Mouse (Mus musculus) left cerebral cortex, adult 18-20 months (tissue): ENCODE measurements around the gene Rnf4. TPM values are rescaled to one million over a fixed set of nuclear protein-coding genes. Genes with fewer than 3 reads are reported as not detected.

Experiments
- DNase-seq, 2 experiments: peaks; one replicate each; pipeline ENCODE4 v3.0.0; 2021 to 2022; ENCODE audit warnings: low spot score in 2 of 2, mixed read lengths in 1 of 2
- total RNA-seq, 2 experiments: library from RNA; stranded (reverse); gene quantifications; 2 replicates each; pipeline ENCODE4 v1.2.3; 2021

Rnf4 gene
- total RNA-seq, 2 experiments from 2014 or later = 88.0 to 89.5 TPM

DNA sequence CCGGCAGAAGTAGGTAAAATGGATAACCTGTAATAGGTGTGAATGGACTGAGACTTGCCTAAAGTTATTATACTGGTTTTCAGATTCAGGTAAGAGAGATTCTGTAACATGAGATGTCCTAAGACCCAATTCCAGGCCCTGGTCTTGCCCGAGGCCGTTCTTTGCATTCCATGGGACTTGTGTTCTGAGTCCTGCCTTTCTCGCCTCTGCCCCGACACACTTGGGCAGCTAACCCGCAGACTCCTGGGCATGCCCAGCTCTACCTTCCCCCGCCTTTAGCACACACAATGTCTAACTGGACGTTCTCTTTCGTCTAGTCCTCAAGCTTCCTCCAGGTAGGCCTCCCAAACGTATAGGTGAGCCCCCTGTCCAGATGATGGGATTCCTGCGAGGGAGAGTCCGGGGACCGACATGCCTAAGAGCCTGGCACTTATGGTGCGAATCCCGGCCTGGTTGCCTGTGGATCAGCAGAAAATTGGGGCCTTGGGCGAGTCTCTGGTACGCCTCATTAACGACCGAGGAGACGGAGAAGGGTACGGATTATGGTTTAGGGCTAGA is 471 bp upstream of the Rnf4 start:
- no peak for DNase-seq

DNA sequence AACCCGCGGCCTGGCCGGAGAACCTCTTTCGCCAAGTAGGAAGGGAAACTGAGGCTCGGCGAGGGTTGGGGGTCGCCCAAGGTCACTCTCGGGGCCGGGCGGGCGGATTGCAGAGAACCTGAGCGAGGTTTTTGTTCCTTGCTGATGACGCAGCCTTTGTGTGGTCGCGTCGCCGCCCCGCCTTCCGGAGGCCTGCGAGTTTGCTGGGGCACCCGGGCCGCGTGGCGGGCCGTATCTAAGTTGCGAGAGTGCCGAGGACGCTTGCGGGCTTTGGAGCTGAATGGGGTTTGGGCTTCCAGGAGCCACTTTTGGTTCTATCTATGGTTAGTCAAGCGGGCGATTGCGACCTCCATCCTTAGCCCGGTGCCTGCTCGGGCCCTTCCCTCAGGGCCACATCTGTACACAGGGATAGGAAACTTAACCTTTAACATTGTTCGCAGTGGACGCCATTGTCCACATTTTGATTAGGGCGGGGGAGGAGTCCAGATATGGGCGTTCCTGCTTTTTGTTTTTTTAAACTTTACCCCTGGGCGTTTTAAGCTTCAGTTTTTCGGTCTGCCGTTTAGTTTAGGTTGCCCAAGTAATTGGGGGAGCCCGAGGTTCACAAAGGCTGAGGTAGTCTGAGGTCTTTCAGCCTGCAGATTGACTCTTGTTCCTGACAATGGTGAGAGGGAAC is 824 bp downstream of the Rnf4 start:
- peak; percentile 21 to 35 for DNase-seq

DNA sequence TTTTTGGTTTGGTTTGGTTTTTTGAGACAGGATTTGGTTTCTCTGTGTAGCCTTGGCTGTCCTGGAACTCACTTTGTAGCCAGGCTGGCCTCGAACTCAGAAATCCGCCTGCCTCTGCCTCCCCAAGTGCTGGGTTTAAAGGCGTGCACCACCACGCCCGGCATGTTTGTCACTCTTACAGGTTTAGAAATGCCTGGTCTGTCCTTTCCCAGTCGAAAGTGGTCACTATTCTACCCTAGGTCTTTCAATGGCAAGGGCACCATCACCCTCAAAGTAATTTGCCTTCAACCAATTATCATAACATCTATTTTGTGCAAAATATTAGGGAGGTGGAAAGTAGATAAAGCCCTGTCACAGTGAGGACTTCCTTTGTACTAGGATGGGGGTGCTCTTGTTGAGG is 4.2 kb downstream of the Rnf4 start:
- DNase-seq = no peak

DNA sequence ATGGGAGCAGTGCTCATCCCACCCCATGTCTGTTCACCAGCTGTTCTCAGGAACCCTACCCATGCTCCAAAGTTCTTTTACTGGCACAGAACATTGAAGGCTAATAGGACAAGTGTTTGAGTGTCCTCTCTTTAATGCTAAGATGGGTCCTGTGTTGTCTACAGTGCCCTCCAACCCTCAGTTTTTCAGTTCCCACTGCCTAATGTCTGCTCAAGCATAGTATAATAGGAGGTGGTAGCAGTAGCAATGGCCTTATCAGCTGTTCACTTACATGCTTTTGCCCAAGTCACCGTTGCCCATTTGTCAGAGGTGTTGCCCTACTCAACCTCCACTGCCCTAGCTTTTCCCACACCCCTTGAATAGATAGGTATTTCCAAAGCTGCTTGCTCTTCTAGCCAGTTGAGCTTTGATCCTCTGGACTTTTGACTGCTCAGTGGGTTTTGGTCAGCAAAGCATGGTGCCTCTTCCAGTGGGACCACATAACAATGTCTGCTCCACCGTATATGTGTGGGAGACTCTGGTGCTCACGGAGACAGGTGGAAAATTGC is 16.1 kb downstream of the Rnf4 start:
- no peak for DNase-seq

DNA sequence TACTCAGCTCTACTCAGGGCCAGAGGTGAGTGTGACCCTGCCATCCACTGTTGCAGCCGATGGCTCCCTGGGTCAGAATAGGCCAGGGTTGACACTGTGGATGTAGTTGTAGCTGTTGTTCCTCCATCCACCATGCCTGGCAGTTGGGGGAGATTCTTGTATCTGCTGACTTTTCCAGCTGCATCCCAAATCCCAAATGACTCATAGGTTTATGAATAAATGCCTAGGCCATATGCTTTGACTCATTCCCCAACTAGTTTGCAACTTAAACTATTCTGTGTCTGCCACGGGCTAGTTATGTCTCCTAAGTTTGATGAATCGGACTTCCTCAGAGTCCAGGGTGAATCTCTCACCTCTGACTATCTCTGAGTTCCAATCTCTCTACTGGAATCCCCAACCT is 24.2 kb downstream of the Rnf4 start:
- DNase-seq = no peak

DNA sequence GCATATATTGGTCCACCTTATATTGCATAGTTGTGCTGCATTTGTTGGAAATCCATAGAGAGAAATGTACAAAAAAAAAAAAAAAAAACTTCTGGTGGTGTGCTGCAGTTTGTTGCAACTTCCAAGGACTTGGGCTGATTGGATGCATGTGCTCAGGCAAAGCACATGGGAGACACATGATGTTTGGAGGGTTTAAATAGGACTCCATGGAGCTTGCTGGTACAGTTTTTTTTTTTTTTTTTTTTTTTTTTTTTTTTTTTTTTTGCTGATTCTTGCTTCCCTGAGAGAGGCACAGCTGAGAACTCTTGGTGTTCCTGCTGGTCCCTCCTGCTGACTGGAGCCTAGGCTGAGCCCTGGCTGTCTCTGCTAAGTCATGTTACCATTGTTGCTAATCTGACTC is 27.0 kb downstream of the Rnf4 start:
- no peak for DNase-seq

DNA sequence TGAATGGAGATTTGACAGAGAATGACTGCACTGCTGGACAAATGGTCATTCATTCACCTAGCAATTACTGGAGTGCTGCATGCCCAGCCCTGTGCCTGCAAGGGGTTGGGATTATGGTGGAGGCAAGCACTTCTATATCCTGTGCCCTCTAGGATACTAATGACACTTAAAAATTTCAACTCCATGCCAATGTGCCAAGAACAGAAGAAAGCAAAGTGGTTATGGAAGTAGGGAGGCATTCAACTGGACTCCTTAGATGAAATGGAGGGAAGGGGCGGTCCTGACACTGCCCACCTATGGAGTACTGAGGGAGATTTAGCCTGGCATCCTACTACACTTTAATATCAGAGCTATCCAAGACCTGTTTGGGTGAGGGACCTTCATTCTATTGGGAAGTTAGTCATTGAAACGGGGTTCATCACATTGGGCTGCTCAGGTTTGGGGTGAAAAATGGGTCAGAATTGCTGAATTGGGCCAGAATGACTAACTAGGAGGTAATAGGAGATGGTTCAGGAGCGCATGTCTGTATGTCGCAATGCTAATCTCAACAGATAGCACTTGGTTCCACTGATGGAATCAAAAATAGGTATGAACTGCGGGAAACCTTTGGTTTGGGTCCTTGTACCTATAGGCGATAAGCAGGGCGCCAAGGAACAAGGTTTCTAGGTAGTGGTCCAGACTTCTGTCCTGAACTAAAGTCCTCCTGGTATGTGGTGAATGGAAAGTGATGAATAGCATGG is 32.6 kb downstream of the Rnf4 start:
- DNase-seq = no peak

DNA sequence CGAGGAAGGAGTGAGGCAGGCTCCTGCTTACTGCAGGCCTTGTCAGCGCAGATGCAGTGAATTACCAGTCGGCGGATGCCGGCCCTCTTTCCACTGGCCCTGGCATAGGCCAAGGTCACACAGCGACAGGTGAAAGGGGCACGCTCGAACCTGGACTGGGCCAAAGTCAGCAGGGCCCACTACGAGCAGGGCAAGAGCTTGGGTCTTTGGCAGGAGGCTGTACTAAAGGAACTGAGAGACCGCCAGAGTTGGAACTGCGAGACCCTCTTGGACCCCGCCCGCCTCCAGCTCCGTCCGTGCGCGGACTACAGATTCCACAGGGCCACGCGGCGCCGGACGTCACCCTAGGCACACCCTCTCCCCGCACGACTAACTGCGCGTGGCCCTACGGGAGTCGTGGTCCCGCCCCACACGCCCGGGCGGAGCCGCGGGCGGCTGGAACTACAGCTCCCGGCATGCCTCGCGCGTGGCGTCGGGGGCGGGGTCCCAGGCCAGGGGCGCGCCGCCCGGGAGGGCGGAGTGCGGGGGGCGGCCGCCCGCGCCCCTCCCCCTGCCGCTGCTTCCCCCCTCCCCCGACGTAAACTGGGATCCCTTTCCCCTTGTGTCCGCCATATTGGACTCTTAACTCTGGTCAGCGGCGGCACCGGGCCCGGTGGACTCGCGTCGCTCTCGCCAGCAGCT is 33.4 kb downstream of the Rnf4 start, which contains the start of gene Fam193a:
Gene Fam193a (plus strand): TSS at position 593 of the 681 bp plus-strand sequence.
- DNase-seq = peak; percentile 97 to 99

DNA sequence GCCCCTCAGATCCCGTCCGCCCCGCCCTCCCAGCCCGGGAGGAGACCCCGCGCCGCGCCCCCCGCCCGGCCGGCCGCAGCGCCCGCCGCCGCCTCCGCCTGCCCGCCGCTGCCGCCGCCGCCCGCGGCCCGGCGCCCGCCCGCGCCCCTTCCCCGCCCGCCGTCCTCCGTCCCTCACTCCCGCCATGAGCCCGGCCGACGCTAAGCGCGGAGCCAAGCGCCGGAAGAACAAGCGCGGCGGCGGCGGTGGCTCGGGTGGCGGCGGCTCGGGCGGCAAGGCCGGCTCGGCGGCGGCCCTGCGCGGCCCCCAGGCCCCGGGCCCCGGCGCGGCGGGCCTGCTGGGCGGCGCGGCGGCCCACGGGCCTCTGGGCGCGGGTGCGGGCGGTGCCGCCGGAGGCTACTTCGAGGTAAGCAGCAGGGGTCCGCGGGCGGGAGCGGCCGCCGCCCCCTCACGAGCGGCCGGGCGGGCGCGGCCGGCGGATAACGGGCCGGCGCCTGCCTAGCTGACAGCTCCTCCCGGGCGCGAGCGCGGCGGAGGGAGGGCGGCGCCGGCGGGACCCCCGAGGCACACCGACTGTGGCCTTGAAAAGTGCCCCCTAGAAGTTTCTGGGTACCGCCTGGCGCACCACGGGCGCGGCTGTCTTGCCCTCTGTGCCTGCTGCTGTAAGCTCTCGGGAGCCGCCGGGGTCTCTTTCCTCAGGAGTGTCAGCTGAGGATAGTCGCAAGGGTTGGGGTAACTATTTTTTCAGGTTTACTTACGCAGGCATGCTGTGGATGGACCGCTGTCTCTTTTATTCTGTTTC is 34.1 kb downstream of the Rnf4 start:
- peak; percentile 12 to 29 for DNase-seq

DNA sequence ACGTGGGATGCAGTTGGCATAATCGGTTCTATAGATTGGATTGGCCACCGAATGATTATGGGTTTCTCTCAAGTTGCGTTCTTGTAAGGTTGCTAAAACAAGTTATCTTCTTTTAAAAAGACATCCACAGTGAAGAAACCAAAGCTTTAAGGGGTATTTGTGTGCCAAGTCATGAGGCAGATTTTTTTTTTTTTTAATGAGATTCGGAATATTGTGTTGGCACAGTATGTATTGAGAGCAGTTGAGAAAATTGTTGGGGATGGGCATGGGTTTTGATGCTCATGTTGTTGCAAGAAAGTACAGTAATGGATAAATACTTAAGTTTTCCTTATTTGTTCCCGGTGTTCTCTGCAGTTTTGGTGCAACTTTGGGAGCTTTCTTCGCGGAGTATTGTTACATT is 34.8 kb downstream of the Rnf4 start:
- no peak for DNase-seq

DNA sequence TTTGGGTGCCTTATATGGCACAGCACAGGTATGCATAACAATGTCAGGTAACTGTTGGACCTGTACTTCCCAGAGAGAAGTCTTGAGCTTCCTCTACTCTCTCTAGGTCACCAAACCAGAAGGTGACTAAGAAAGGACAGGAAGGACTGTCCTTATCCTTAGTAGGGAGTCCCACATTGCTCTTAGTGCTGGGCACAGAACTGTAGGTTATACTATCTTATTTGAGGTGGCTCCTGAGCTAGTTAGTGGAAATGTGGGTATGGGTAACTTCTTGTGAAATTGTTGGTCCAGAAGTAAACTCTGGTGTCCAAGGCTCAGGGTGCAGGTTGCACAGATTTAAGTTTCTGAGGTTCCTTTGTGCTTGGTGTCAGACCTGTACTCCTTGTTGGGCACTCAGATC is 36.1 kb downstream of the Rnf4 start:
- DNase-seq = no peak

DNA sequence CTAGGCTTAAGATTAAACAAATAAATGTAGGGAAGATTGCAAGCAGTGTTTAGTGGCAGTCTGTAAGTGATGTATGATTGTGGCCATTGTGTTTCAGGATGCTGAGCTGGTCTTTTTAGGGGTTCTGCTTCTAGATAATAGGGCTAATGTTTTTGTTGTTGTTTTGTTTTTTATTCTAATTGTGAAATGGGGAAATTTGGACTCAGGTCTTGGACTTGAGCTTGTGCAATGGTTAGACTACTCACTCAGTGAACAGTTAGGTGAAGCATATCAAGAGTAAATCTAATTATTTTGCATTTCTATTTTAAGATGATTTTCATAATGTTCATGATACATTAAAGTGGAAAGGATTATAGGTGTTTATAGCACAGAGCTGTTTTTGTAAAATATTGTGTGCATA is 36.5 kb downstream of the Rnf4 start:
- DNase-seq = no peak

DNA sequence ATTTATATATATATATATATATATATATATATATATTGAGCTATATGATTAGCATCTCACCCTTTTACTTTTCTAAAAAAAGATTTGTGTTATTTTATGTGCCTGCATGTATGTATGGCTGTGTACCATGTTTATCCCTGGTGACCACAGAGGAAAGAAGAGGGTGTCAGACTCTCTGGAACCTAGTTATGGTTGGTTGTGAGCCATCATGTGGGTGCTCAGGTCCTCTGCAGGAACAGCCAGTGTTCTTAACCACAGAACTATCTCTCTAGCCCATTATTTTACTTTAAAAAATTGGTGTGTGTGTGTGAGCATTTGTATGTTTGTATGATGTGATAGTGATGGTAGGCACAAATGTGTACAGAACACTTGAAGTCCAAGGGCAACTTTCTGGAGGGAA is 42.7 kb downstream of the Rnf4 start:
- DNase-seq = no peak

DNA sequence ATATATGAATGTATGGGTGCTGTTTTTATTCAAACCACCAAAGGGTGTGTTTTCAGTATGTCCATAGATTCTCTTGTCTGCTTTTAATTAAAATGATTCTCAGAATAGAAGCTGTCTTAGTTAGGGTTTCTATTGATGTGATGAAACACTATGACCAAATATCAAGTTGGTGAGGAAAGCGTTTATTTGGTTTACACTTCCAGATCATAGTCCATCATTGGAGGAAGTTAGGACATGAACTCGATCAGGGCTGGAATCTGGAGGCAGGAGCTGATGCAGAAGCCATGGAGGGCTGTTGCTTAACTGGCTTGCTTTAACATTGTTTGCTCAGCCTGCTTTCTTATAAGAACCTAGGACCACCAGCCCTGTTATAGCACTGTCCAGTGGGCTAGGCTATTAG is 45.6 kb downstream of the Rnf4 start:
- no peak for DNase-seq

DNA sequence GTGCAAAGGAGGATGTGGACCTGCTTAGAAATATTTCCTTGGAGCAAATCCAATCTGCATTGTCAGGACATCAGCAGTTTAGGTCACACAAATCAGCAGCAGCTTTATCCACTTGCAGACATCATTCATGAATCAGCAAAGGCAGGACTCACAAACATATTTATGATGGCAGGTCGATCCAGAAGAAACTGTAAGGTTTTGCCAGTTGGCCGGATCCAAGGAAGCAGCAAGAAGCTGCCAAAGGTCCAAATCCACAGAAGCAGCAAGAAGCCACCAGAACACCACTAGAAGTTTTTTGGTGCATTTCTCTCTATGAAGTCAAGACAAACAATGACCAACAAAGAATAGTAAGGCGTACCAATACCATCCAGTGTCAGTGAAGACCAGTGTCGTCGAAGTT is 49.5 kb downstream of the Rnf4 start:
- no peak for DNase-seq

DNA sequence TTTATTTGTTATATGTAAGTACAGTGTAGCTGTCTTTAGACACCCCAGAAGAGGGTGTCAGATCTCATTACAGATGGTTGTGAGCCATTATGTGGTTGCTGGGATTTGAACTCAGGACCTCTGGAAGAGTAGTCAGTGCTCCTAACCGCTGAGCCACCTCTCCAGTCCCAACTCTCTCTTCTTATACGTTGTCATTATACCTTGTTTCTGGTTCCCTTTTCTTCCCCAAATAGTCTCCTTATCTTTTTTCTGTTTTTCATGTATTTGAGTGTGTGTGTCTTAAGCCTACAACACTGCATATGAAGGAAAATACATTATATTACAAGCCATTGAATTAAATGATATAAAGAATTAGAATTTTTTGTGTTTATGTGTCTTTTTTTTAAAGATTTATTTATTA is 50.7 kb downstream of the Rnf4 start:
- no peak for DNase-seq

DNA sequence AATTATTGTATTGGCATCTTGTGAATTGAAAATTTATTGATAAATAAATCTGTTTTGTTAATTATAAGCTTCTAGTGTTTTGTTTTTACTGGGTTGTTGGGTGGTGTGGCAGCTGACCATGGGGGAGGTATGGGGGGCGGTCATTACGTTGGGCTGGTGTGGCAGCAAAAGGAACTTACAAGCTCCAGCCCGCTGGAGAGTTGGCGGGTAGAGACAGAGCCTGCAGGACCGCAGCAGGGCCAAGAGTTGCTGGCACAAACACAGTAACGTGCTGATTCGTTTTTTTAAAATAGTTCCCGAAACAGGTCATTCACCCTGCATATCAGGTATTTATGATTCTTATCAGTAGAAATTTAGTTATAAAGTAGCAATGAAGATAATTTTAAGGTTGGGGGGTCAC is 57.2 kb downstream of the Rnf4 start:
- DNase-seq = no peak

DNA sequence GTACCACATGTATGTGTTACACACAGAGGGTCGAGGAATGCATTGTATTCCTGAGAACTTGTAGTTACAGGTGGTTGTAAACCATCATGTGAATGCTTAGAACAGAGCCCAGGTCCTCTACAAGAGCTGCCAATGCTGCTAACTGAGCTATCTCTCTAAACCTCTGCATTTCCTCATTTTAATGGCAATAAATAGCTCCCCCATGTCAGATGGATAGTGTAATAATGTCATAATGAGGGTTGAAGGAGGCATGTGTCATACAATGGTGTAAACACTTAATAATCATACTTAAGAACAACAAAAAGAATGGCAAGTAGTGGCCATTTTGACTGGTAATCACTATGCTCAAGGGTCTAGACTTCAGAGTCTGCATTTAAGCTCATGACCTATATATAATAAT is 59.3 kb downstream of the Rnf4 start:
- no peak for DNase-seq

DNA sequence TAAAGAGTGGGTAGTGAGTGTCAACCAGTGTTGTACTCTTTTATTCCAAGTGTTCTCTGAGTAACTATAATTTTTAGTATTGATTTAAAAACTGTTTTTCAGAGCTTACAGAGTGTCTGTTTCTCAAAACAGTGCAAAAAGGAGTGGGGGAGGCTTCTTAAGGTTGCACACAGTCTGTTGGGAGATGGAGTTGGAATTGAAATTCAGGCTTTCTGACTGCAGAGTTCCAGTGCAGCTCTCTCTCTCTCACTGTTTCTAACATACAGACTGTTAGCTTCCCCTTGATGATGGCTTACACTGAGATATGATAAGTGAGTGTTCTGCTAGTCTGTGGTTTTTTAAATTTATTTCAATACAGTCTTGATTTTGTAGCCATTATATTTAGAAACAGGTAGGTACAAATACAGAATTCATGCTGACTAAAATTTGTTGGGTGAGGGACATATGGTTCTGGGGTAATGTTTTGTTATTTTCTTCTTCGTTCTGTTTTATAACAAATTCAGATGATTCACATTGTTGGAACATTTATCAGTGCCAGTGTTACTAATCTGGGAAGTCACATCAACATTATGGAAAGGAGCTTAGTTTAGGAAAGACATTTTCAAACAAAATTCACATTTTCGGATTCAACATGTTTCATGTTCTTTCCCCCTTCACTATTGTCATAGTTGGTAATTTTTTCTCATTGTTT is 59.9 kb downstream of the Rnf4 start:
- DNase-seq = no peak

DNA sequence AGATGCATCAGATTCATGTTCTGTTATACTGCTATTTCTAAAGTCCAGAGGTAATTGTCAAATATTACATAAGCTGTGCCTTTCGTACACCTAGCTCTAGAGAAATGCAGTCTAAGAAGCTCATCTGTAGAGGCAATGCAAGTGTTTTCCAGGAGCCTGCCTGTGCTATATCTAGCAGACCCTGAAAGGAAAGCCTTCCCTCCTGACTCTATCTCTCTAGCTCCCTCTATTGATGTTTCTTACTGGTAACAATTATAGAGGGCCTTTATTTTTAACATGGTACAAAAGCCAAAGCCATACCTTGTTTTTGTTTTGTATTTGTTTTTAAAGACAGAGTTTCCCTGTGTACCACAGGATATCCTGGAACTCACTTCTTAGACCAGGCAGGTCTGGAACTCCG is 61.8 kb downstream of the Rnf4 start:
- no peak for DNase-seq
